Comparison of ENCODE assay signal across 10 mouse cellular contexts in genomic region chr11:35626161-35626885, GRCm38 (mm10).
DNase-seq lines count a peak whose midpoint lies in the region; ATAC-seq and TF ChIP-seq lines count a peak whose summit lies in the region.
"Had no signal": no experiment of that assay in that cellular context is flagged by ENCODE, and none has a peak within 500 bp of the region (broad histone marks: within the 10 kb centered on the region; RNA-seq: fewer than 3 reads in every experiment).

No protein-coding gene starts in this region.

- no peak overlapping the region for H3K4me2 ChIP-seq in midbrain, embryonic 13.5 days (replicated peaks)
- H3K4me2 ChIP-seq: liver, embryonic 12.5 days had no signal

- H3K9ac ChIP-seq in midbrain, embryonic 13.5 days (replicated peaks), result no peak overlapping the region
- H3K9ac ChIP-seq: liver, embryonic 12.5 days had no signal

- H3K4me3 ChIP-seq in cerebellum, adult 2 months (replicated peaks; ENCODE audit: insufficient read depth, low read depth, low read length), result no peak overlapping the region
- H3K4me3 ChIP-seq in kidney, adult 2 months (ENCODE audit: insufficient read depth, low read depth, low read length), result no peak overlapping the region
- no peak overlapping the region for H3K4me3 ChIP-seq in lung, adult 2 months (replicated peaks; ENCODE audit: extremely low read depth, low read depth, low read length)
- no peak overlapping the region for H3K4me3 ChIP-seq in midbrain, embryonic 13.5 days (replicated peaks)
- H3K4me3 ChIP-seq: layer of hippocampus, adult 2 months; liver, embryonic 12.5 days had no signal

- no peak overlapping the region for H3K27ac ChIP-seq in cerebellum, adult 2 months (ENCODE audit: insufficient read depth, low read length)
- H3K27ac ChIP-seq in kidney, adult 2 months (ENCODE audit: insufficient read depth, low read depth, low read length), result no peak overlapping the region
- no peak overlapping the region for H3K27ac ChIP-seq in midbrain, embryonic 13.5 days
- H3K27ac ChIP-seq: layer of hippocampus, adult 2 months; liver, embryonic 12.5 days had no signal

- H3K36me3 ChIP-seq in kidney, adult 2 months (ENCODE audit: control insufficient read depth, insufficient read depth, low read length), result no peaks in the 10 kb centered on the region
- no peaks in the 10 kb centered on the region for H3K36me3 ChIP-seq in midbrain, embryonic 13.5 days
- H3K36me3 ChIP-seq: liver, embryonic 12.5 days had no signal

- 74% methylated on average over 10 of the region's 10 CpGs for WGBS in cerebellum, adult 2 months
- 64% methylated on average over 10 of the region's 10 CpGs for WGBS in kidney, adult 2 months
- WGBS in lung, adult 2 months, result 86% methylated on average over 10 of the region's 10 CpGs
- WGBS in midbrain, embryonic 13.5 days, result 87% methylated on average over 10 of the region's 10 CpGs

- no peaks in the 10 kb centered on the region for H3K9me3 ChIP-seq in midbrain, embryonic 13.5 days
- H3K9me3 ChIP-seq: liver, embryonic 12.5 days had no signal

- H3K27me3 ChIP-seq in cerebellum, adult 2 months (ENCODE audit: control insufficient read depth, insufficient read depth, low read length), result no peaks in the 10 kb centered on the region
- no peaks in the 10 kb centered on the region for H3K27me3 ChIP-seq in kidney, adult 2 months (replicated peaks; ENCODE audit: control insufficient read depth, insufficient read depth, low read length)
- H3K27me3 ChIP-seq in midbrain, embryonic 13.5 days, result peaks cover 6% of the 10 kb centered on the region; the same call in 1 of the 2 replicates
- H3K27me3 ChIP-seq: liver, embryonic 12.5 days had no signal

- no peak for TF ChIP-seq CTCF in cerebellum, adult 2 months (IDR thresholded peaks at IDR 0.05; ENCODE audit: borderline replicate concordance, insufficient read depth, low read depth, low read length)
- TF ChIP-seq CTCF in kidney, adult 2 months (conservative IDR thresholded peaks at IDR 0.05; ENCODE audit: insufficient read depth, insufficient read length, low read depth, low read length), result no peak
- TF ChIP-seq CTCF in lung, adult 2 months (IDR thresholded peaks at IDR 0.05; ENCODE audit: insufficient read depth, low read length), result no peak

- TF ChIP-seq POLR2A in cerebellum, adult 2 months (IDR thresholded peaks at IDR 0.05; ENCODE audit: borderline replicate concordance, insufficient read depth, low read length), result no peak
- TF ChIP-seq POLR2A in kidney, adult 2 months (IDR thresholded peaks at IDR 0.05; ENCODE audit: low read depth, low read length), result no peak
- TF ChIP-seq POLR2A in lung, adult 2 months (IDR thresholded peaks at IDR 0.05; ENCODE audit: borderline replicate concordance, extremely low read depth, low read depth, low read length), result no peak

- ATAC-seq in midbrain, embryonic 13.5 days, result no peak
- ATAC-seq: liver, embryonic 12.5 days had no signal

- peak; percentile 35 to 39 for DNase-seq in cerebellum, adult 2 months
- no peak for DNase-seq in cerebellum, adult 11 months
- DNase-seq in retina, postnatal 1 day, result peak; percentile 57
- DNase-seq in retina, embryonic 14.5 days (ENCODE audit: low spot score), result no peak
- peak; percentile 41 for DNase-seq in kidney, adult 2 months
- DNase-seq in thymus, postnatal 4 days, result no peak
- DNase-seq in lung, adult 2 months, result no peak

- H3K4me1 ChIP-seq in cerebellum, adult 2 months (ENCODE audit: control insufficient read depth, insufficient read depth, low read length), result peaks cover 18% of the 10 kb centered on the region
- no peaks in the 10 kb centered on the region for H3K4me1 ChIP-seq in kidney, adult 2 months (ENCODE audit: control insufficient read depth, insufficient read depth, low read length)
- H3K4me1 ChIP-seq in lung, adult 2 months (ENCODE audit: control insufficient read depth, insufficient read depth, low read length), result no peaks in the 10 kb centered on the region
- no peaks in the 10 kb centered on the region for H3K4me1 ChIP-seq in midbrain, embryonic 13.5 days (replicated peaks)
- H3K4me1 ChIP-seq: liver, embryonic 12.5 days had no signal

Comparison
In these comparisons a context has a peak if more than half of its experiments do, and no peak if none do; other contexts are left out.
1. DNase-seq: peak in cerebellum, adult 2 months (2 of 2), retina, postnatal 1 day (single experiment) and kidney, adult 2 months (single experiment); none in cerebellum, adult 11 months (single experiment), retina, embryonic 14.5 days (single experiment), thymus, postnatal 4 days (single experiment) and lung, adult 2 months (single experiment).